ENCODE assay signal across 21 mouse cellular contexts in the genomic region with DNA sequence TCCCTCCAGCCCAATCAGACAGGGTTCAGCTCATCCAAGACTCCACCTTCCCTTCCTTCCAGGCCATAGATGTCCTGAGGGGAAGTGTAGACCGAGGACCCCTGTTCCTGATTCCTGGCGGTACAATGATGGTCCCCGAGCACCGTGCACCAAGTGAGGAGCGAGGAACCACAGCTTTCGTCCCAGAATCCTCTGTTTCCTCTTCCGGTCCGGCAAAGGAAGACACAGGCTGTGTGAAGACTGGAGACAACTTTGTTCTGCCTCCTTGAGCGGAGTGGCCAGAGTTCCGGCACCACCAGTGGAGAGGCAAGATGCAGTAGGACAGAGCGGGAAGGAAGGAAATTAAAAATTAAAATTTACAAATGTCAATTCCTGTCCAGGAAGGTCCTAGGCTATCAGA.
DNase-seq lines count a peak whose midpoint lies in the region; ATAC-seq and TF ChIP-seq lines count a peak whose summit lies in the region.
"Had no signal": no experiment of that assay in that cellular context is flagged by ENCODE, and none has a peak within 500 bp of the region (broad histone marks: within the 10 kb centered on the region; RNA-seq: fewer than 3 reads in every experiment).

No protein-coding gene starts in this region.

- TF ChIP-seq CTCF in testis, adult 2 months (IDR thresholded peaks at IDR 0.05; ENCODE audit: control insufficient read depth, insufficient read depth, insufficient replicate concordance, low read depth, low read length) = no peak

- H3K36me3 ChIP-seq in heart, embryonic 10.5 days = no peaks in the 10 kb centered on the region
- no peaks in the 10 kb centered on the region for H3K36me3 ChIP-seq in megakaryocyte, embryonic 14.5 days (replicated peaks; ENCODE audit: low read length)
- H3K36me3 ChIP-seq in testis, adult 2 months (ENCODE audit: control insufficient read depth, insufficient read depth, low read length) = no peaks in the 10 kb centered on the region
- H3K36me3 ChIP-seq: G1E had no signal

- no peak for ATAC-seq in megakaryocyte, adult 5-6 weeks (ENCODE audit: poor library complexity, severe bottlenecking)
- ATAC-seq: activated CD4-positive, CD25-positive, alpha-beta regulatory T cell, adult 4 months; CD4-positive, CD25-positive, alpha-beta regulatory T cell, adult 4 months; Patski had no signal

- no peaks in the 10 kb centered on the region for H3K27me3 ChIP-seq in heart, embryonic 10.5 days (ENCODE audit: insufficient read depth, poor library complexity, severe bottlenecking)
- no peaks in the 10 kb centered on the region for H3K27me3 ChIP-seq in megakaryocyte, embryonic 14.5 days (replicated peaks)
- H3K27me3 ChIP-seq in testis, adult 2 months (ENCODE audit: control insufficient read depth, insufficient read depth, low read length) = no peaks in the 10 kb centered on the region
- H3K27me3 ChIP-seq: CH12.LX, Patski had no signal

- DNase-seq in heart, adult 11 months = peak; percentile 77
- no peak for DNase-seq in heart, embryonic 10.5 days (ENCODE audit: low spot score)
- DNase-seq in testis, postnatal 14 days (ENCODE audit: low spot score) = no peak
- DNase-seq: adrenal gland, adult 2 months; adrenal gland, adult 8-10 months; adrenal gland, postnatal 10 days; adrenal gland, postnatal 14 days; adrenal gland, postnatal 25 days; adrenal gland, postnatal 36 days; B cell, adult 2 months; cerebellum, adult 11 months; cerebellum, adult 11-12 months; cerebellum, adult 18-20 months had no signal

- TF ChIP-seq POLR2A in testis, adult 2 months (IDR thresholded peaks at IDR 0.05; ENCODE audit: control insufficient read depth, low read depth, low read length) = no peak

- no peak overlapping the region for H3K27ac ChIP-seq in heart, embryonic 10.5 days
- no peak overlapping the region for H3K27ac ChIP-seq in testis, adult 2 months (ENCODE audit: control insufficient read depth, insufficient read depth, low read depth, low read length)

- peaks cover 13% of the 10 kb centered on the region; the same call in 1 of the 2 replicates for H3K4me1 ChIP-seq in heart, embryonic 10.5 days
- H3K4me1 ChIP-seq in megakaryocyte, embryonic 14.5 days = no peaks in the 10 kb centered on the region
- H3K4me1 ChIP-seq in testis, adult 2 months (ENCODE audit: control insufficient read depth, insufficient read depth, low read length) = peaks cover 11% of the 10 kb centered on the region

- WGBS in heart, embryonic 10.5 days = 93% methylated on average over 11 of the region's 11 CpGs

- H3K9me3 ChIP-seq in heart, embryonic 10.5 days = no peaks in the 10 kb centered on the region
- H3K9me3 ChIP-seq in megakaryocyte, embryonic 14.5 days = peaks cover 83% of the 10 kb centered on the region

- no peak overlapping the region for H3K4me3 ChIP-seq in heart, embryonic 10.5 days
- peak overlapping the region; percentile 1 for H3K4me3 ChIP-seq in megakaryocyte, embryonic 14.5 days (replicated peaks)
- H3K4me3 ChIP-seq in testis, adult 2 months (ENCODE audit: control insufficient read depth, low read depth, low read length) = peak overlapping the region; percentile 65
